Mouse (Mus musculus): ENCODE measurements around the gene Gm3839. TPM values are rescaled to one million over a fixed set of nuclear protein-coding genes. Genes with fewer than 3 reads are reported as not detected.

Gm3839 gene
- polyA plus RNA-seq, 1 experiment, result 0.42 TPM

DNA sequence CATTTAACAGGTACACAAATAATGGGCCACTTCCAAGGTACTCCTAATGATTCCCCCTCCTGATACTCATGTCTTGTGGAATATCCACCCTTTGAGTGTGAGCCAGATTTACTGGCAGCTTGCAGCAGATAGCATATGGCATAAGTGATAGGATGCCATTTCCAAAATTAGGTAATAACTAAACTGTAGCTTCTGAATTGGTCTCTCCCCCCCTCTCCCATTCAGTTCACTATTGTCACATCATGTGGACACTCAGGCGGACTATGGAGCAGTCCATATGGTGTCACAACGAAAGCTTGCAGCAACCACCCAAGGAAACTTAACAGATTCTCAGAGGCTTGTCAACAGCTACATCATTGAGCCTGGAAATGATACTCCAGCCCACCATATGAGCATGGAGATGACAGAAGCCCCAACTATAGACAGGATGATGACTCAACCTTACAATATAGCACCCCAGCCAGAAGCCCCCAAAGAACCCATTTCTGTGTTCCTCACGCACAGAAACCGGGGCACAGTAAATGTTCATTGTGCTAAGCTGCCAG, 99.3 kb downstream of the Gm3839 start:
- Histone ChIP-seq H3K36me3 (ENCODE audit: control insufficient read depth, insufficient read depth, low read length) (no peaks in the 10 kb centered on the region), H3K4me3 (ENCODE audit: control insufficient read depth, insufficient read depth, low read length) (no peak overlapping the region), H3K27ac (ENCODE audit: control insufficient read depth, insufficient read depth, low read length) (no peak overlapping the region), H3K4me1 (replicated peaks; ENCODE audit: control insufficient read depth, insufficient read depth, low read length) (no peaks in the 10 kb centered on the region), H3K27me3 (ENCODE audit: control insufficient read depth, insufficient read depth, low read length) (no peaks in the 10 kb centered on the region)
- TF ChIP-seq CTCF (IDR thresholded peaks at IDR 0.05; ENCODE audit: borderline replicate concordance, control insufficient read depth, extremely low read depth, insufficient read depth, low read length, poor library complexity) (no peak), POLR2A (IDR thresholded peaks at IDR 0.05; ENCODE audit: control insufficient read depth, extremely low read depth, insufficient read depth, low read length, poor library complexity) (no peak)
- 97% methylated on average over 4 of the region's 4 CpGs for WGBS
- no peak for DNase-seq

DNA sequence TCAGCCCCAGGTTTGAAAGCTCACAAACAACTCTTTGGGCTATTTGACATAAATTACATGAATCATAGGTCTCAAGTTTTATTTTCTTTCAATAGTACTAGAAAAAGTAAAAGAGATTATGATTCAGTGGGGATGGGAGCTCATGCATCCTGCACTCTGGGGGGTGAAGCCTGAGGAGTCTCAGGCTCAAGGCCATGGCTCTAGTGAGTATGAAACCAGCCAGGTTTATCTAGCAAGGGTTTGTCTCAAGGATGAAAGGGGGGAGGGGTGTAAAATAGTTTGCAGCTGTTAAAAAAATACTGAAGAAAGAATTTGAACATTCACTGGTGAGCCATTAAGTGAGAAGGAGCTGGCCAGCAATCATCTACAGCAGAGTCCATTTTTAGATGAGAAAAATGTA, 108.5 kb downstream of the Gm3839 start:
- Histone ChIP-seq H3K4me3 (ENCODE audit: control insufficient read depth, insufficient read depth, low read length) (no peak overlapping the region), H3K27ac (ENCODE audit: control insufficient read depth, insufficient read depth, low read length) (no peak overlapping the region), H3K27me3 (ENCODE audit: control insufficient read depth, insufficient read depth, low read length) (no peaks in the 10 kb centered on the region), H3K36me3 (ENCODE audit: control insufficient read depth, insufficient read depth, low read length) (no peaks in the 10 kb centered on the region), H3K4me1 (replicated peaks; ENCODE audit: control insufficient read depth, insufficient read depth, low read length) (no peaks in the 10 kb centered on the region)
- TF ChIP-seq POLR2A (IDR thresholded peaks at IDR 0.05; ENCODE audit: control insufficient read depth, extremely low read depth, insufficient read depth, low read length, poor library complexity) (no peak), CTCF (IDR thresholded peaks at IDR 0.05; ENCODE audit: borderline replicate concordance, control insufficient read depth, extremely low read depth, insufficient read depth, low read length, poor library complexity) (no peak)
- no peak for DNase-seq

DNA sequence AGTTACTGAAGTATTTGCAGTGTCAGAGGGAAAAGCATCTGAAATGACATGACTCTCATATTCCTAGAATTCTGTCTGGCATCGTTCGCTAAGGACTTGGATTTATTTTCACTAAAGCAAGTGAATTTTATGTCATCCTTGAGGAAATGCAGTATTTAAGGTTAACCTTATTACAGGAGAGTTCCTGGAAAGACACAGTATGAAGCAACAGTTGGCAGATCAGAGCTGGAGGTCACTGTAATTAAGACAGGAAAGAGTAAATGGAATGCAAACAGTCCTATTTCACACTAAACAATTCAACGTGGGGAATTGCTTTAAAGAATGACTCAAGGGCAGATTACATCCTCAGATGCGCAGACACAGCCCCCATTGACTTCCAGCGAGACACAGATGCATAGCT, 112.0 kb downstream of the Gm3839 start:
- no peak for DNase-seq
- TF ChIP-seq POLR2A (IDR thresholded peaks at IDR 0.05; ENCODE audit: control insufficient read depth, extremely low read depth, insufficient read depth, low read length, poor library complexity), result no peak
- no peak for TF ChIP-seq CTCF (IDR thresholded peaks at IDR 0.05; ENCODE audit: borderline replicate concordance, control insufficient read depth, extremely low read depth, insufficient read depth, low read length, poor library complexity)
- no peaks in the 10 kb centered on the region for H3K4me1 ChIP-seq (replicated peaks; ENCODE audit: control insufficient read depth, insufficient read depth, low read length)
- no peaks in the 10 kb centered on the region for H3K36me3 ChIP-seq (ENCODE audit: control insufficient read depth, insufficient read depth, low read length)
- H3K27me3 ChIP-seq (ENCODE audit: control insufficient read depth, insufficient read depth, low read length), result no peaks in the 10 kb centered on the region
- H3K4me3 ChIP-seq (ENCODE audit: control insufficient read depth, insufficient read depth, low read length), result no peak overlapping the region
- H3K27ac ChIP-seq (ENCODE audit: control insufficient read depth, insufficient read depth, low read length), result no peak overlapping the region
- WGBS, result 65% methylated on average over 5 of the region's 5 CpGs

DNA sequence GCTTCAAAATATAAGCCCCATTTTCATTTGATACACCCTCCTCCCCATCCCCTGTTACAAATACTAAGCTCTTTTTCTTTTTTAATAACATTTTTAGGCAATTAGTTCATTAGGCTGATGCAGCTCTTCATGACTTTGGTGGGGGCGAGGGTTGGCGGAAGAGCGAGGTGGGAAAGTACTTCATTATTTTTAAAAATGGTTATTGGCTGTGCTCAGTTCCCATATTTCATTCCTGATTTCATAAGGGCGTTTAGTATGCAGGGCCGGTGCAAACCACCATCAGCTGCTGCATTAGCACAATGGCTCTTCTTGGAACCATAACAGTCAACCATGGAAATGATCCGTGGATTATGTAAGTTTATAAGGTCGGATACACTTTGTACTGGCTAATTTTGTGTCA, 124.4 kb downstream of the Gm3839 start:
- 93% methylated on average over 7 of the region's 7 CpGs for WGBS
- H3K4me1 ChIP-seq (replicated peaks; ENCODE audit: control insufficient read depth, insufficient read depth, low read length), result no peaks in the 10 kb centered on the region
- no peak overlapping the region for H3K4me3 ChIP-seq (ENCODE audit: control insufficient read depth, insufficient read depth, low read length)
- no peaks in the 10 kb centered on the region for H3K36me3 ChIP-seq (ENCODE audit: control insufficient read depth, insufficient read depth, low read length)
- H3K27me3 ChIP-seq (ENCODE audit: control insufficient read depth, insufficient read depth, low read length), result no peaks in the 10 kb centered on the region
- TF ChIP-seq POLR2A (IDR thresholded peaks at IDR 0.05; ENCODE audit: control insufficient read depth, extremely low read depth, insufficient read depth, low read length, poor library complexity), result no peak
- TF ChIP-seq CTCF (IDR thresholded peaks at IDR 0.05; ENCODE audit: borderline replicate concordance, control insufficient read depth, extremely low read depth, insufficient read depth, low read length, poor library complexity), result no peak
- H3K27ac ChIP-seq (ENCODE audit: control insufficient read depth, insufficient read depth, low read length), result no peak overlapping the region
- no peak for DNase-seq

Other genes starting within 250 kb of the Gm3839 start
- 5.0 and 5.4 TPM in 2 replicates for gene Fhit, start 194.7 kb downstream of the Gm3839 start, polyA plus RNA-seq (2012; rRNA removed)
- gene Ptprg, start 196.8 kb upstream of the Gm3839 start, polyA plus RNA-seq (2012; rRNA removed), result 12.3 and 13.2 TPM in 2 replicates